Mouse (Mus musculus) gastrocnemius, postnatal 4 days (tissue): Measurements from ENCODE around the gene Odc1. TPM values are rescaled to one million over a fixed set of nuclear protein-coding genes. Genes with fewer than 3 reads are reported as not detected.

Experiments
- DNase-seq, 2 experiments: peaks; one replicate each; pipeline ENCODE4 v3.0.0; 2021 to 2022; ENCODE audit warnings: low spot score in 2 of 2, mixed read lengths in 2 of 2
- total RNA-seq, 2 experiments: library from RNA; stranded (reverse); gene quantifications; 2 replicates each; pipeline ENCODE4 v1.2.3; 2021

Odc1 gene
- total RNA-seq, 2 experiments from 2014 or later, result 126 to 127 TPM

DNA sequence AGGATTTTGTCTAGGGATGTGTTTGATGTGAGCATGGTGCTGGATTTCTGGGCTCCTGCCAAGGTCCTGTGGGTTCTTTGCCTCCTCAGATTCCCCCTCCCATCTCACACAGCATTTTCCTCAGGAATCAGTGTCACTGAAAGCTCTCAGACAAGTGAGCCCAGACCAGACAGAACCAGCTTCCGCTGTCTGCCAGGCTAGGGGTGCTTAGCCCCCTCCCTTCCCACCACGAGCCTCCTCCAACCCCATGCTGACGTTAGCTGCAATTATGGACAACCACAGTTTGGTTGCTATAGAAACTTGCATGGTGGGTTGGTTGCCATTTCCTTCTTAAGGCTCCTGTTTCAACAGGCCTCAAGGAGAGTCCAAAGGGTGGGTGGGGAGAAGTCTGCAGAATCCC is 39.3 kb downstream of the Odc1 start:
- DNase-seq, result no peak

DNA sequence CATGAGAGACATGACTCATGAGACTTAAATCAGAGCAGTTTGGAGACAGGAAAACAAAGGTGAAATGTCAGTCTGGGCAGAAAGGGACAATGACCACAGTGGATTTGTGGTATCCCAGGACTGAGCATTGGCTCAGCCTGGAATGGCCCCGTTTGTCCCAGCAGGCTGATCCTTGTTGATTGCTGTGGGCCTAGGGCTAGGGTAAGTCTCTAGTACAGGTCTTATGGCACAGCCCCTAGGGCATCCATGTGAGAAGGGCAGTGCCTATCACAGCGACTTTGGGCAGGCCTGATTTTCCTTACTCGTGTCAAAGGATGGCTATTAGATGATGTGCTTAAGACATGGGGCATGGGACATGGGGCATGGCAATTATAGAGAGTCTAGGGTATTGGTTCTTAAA is 41.4 kb downstream of the Odc1 start:
- no peak for DNase-seq

DNA sequence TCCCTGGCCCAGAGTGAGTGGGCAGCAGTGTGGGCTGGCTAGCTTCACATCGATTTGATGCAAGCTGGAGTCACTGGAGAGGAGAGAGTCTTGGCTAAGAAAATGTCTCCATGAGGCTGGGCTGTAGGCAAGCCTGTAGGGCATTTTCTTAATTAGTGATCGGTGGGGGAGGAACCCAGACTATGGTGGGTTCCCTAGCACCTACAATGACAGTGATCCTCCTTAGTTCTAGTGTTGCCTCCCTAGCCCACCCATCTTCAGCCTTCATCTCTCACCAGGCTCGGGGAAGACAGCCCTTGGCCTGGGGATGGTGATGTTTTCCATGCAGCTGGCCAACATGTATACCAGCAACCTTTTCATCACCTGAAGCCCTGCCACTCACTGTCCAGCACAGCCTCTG is 43.8 kb downstream of the Odc1 start:
- no peak for DNase-seq

DNA sequence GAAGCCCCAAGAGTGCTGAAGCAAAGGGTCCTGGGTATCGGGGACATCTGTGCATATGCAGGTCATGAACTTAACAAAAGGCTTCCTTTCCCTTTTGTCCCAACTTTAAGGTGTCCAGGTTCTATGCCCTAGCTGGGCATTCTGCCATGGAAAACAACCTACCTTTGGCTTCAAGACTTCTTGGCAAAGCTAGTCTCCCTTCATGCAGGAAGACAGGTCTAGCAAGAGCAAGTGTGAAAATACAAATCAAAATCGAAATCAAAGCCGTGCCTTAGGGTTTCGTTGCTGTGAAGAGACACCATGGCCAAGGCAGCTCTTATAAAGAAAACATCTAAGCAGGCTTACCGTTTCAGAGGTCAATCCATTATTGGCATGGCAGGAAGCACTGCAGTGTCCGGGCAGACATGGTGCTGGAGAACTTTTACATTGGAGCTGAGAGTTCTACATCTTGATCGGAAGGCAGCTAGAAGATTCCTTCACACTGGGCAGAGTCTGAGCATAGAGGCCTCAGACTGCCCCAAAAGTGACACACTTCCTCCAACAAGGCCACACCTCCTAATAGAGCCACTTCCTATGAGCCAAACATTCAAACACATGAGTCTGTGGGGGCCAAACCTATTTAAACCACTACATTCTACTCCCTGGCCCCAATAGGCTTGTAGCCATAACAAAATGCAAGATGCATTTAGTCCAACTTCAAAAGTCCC is 44.5 kb downstream of the Odc1 start:
- DNase-seq, result no peak

DNA sequence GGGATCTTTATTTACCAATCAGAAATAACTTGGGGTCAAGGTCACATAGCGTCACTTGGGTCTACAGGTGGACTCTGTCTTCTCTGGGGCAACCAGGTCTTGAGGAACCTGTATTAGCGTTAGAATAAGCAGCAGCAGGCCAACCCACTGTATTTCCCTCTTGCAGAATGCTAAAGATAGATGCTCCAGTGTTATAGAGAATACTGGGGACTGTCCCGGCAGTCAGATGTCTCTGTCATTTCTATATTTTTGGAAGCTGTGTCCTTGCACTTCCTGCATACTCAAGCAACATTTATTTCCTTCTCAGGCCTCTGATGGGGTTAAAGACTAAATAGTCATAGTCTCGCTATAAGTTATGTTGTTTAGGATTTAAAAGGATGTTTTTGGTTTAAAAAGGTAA is 46.7 kb downstream of the Odc1 start:
- no peak for DNase-seq

DNA sequence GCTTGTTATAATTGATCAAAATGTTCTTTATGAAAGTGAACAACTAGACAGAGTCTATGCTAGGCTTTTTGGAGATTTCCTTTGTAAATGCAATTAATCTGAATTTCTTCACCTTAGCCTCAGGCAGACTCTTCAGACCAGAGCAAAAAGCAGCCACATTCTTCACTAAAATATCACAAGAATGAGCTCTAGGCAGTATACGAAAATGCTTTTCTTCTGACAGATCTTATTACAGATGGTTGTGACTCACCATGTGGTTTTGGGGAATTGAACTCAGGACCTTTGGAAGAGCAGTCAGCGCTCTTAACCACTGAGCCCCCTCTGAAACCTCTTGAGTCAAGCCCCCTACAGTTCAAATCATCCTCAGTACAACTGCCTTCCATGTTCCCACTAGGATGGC is 49.4 kb downstream of the Odc1 start:
- DNase-seq, result no peak

DNA sequence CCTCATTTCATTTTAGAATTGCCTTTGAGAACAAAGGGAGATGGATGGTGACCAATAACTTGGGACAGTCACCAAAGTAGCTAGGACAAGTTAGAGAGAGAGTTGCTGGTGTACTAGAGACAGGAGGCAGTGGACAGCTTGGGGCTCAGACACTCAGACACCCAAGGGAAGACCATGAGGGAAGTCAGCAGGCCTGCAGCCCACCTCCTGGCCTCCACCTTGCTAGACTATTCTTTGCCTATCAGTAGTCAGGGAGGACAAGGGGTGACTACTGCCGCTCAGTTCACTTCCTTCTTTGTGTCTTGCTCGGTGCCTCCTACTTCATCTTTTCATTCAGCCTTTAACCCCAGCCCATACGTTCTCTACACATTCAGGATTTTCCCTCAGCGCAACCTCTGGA is 50.1 kb downstream of the Odc1 start:
- DNase-seq, result no peak

DNA sequence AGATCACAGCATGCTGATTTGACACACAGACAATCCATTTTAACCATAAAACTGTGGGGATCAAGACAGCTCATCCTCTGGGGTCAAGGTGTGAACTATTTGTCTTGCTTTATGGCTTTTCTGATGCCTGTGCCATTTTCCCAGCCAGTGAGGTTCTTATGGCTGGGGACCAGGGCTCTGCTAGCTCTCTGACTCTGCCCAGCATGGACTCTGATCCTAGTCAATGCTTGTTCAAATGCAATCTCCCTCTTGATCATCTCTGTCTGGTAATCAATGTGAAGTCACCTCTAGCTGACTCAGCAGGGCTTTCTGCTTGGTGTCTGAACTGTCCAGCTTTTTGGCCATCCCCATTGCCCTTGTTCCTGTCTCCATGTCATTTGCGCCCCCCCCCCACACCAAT is 50.6 kb downstream of the Odc1 start:
- no peak for DNase-seq

Other genes starting within 250 kb of the Odc1 start
- gene Atp6v1c2, start 215.4 kb upstream of the Odc1 start, total RNA-seq, result under 1 TPM; 0.37 to 0.70 TPM
- 10 to 100 TPM; 10.1 to 11.2 TPM for gene Nol10, start 196.3 kb upstream of the Odc1 start, total RNA-seq
- gene Hpcal1, start 146.1 kb downstream of the Odc1 start, total RNA-seq, result 10 to 100 TPM; 21.7 to 23.0 TPM